Mouse (Mus musculus): ENCODE measurements around the gene Acot8.

GRCm38 (mm10) chr2:164762593-164762992 is 42.1 kb downstream of the Acot8 start:
- TF ChIP-seq CTCF (IDR thresholded peaks at IDR 0.05; ENCODE audit: extremely low read depth, insufficient read length, insufficient replicate concordance, low read depth, low read length) (no peak), POLR2A (IDR thresholded peaks at IDR 0.05; ENCODE audit: low read depth, low read length) (no peak)
